Mouse (Mus musculus) heart, adult 2 months (tissue): Measurements from ENCODE around the gene Lsp1.

Experiments
- CTCF ChIP-seq: fragments of 200-600 bp; IDR thresholded peaks from 2 replicates; pipeline ENCODE4 v1.8.1; 2022; ENCODE audit warnings: antibody characterized with exemption, mild to moderate bottlenecking, moderate library complexity
- EP300 ChIP-seq: fragments of 200-500 bp; IDR thresholded peaks from 2 replicates; pipeline ENCODE4 v1.6.1; 2011; ENCODE audit warnings: low read depth, low read length, control low read depth; ENCODE audit not compliant: insufficient read depth
- POLR2A ChIP-seq: fragments of 200-500 bp; IDR thresholded peaks from 2 replicates; pipeline ENCODE4 v1.6.1; 2011; ENCODE audit warnings: mild to moderate bottlenecking, low read depth, low read length, control low read depth; ENCODE audit not compliant: insufficient read depth

GRCm38 (mm10) chr7:142493535-142493934 lies 32.9 kb downstream of the Lsp1 start:
- TF ChIP-seq POLR2A, result no peak
- TF ChIP-seq EP300, result no peak
- no peak for TF ChIP-seq CTCF
